Mouse (Mus musculus): ENCODE data around the gene Cdh7. TPM values are rescaled to one million over a fixed set of nuclear protein-coding genes. Genes with fewer than 3 reads are reported as not detected.

The Cdh7 gene
- total RNA-seq (2021) = 1 to 10 TPM; 5.9 to 6.9 TPM
- long read RNA-seq, experiment 1, partial matches to known transcripts = 0 of 2 reads
- long read RNA-seq, experiment 1, other reads (novel, unspliced or antisense) = 2 of 2 reads
- long read RNA-seq, experiment 2, partial matches to known transcripts = 0 of 2 reads
- long read RNA-seq, experiment 2, other reads (novel, unspliced or antisense) = 2 of 2 reads

- peak; percentile 14 to 19 for DNase-seq (ENCODE audit: low spot score in 2 of 2)
- H3K27ac ChIP-seq = peak within 1 kb of the TSS; percentile 75
Measured at GRCm38 (mm10) chr1:109982064-109982808, at the start of gene Cdh7. TSS of gene Cdh7 (plus strand) at chr1:109982431.

GRCm38 (mm10) chr1:109932674-109933073, 49.6 kb upstream of the Cdh7 start:
- Histone ChIP-seq H3K4me3 (no peak overlapping the region), H3K27ac (no peak overlapping the region)
- no peak for TF ChIP-seq CTCF (conservative IDR thresholded peaks at IDR 0.05)
- peak; percentile 48 to 65 for DNase-seq (ENCODE audit: low spot score in 2 of 2)

More at GRCm38 (mm10) chr1:109982064-109982808, at the start of gene Cdh7:
- TF ChIP-seq CTCF (conservative IDR thresholded peaks at IDR 0.05) = no peak
- H3K4me3 ChIP-seq = peak within 1 kb of the TSS; percentile 65

GRCm38 (mm10) chr1:109948571-109948970, 33.7 kb upstream of the Cdh7 start:
- no peak overlapping the region for H3K4me3 ChIP-seq
- TF ChIP-seq CTCF (conservative IDR thresholded peaks at IDR 0.05) = no peak
- no peak for DNase-seq (ENCODE audit: low spot score in 2 of 2)

GRCm38 (mm10) chr1:109971721-109972425, 10.4 kb upstream of the Cdh7 start:
- Histone ChIP-seq H3K4me3 (no peak overlapping the region), H3K27ac (no peak overlapping the region)
- no peak for TF ChIP-seq CTCF (conservative IDR thresholded peaks at IDR 0.05)
- DNase-seq (ENCODE audit: low spot score in 2 of 2) = no peak

More at GRCm38 (mm10) chr1:109948571-109948970, 33.7 kb upstream of the Cdh7 start:
- no peak overlapping the region for H3K27ac ChIP-seq

GRCm38 (mm10) chr1:109972426-109973015, 9.7 kb upstream of the Cdh7 start:
- no peak for TF ChIP-seq CTCF (conservative IDR thresholded peaks at IDR 0.05)
- no peak for DNase-seq (ENCODE audit: low spot score in 2 of 2)
- Histone ChIP-seq H3K27ac (no peak overlapping the region), H3K4me3 (no peak overlapping the region)

- Histone ChIP-seq H3K4me3 (peak overlapping the region; percentile 65), H3K27ac (peak overlapping the region; percentile 75)
- no peak for TF ChIP-seq CTCF (conservative IDR thresholded peaks at IDR 0.05)
- peak; percentile 12 to 34 for DNase-seq (ENCODE audit: low spot score in 2 of 2)
Measured at GRCm38 (mm10) chr1:109982809-109983536, 742 bp downstream of the Cdh7 start.

GRCm38 (mm10) chr1:109983537-109983912, 1.3 kb downstream of the Cdh7 start:
- H3K27ac ChIP-seq = no peak overlapping the region
- TF ChIP-seq CTCF (conservative IDR thresholded peaks at IDR 0.05) = no peak
- H3K4me3 ChIP-seq = peak overlapping the region; percentile 65
- no peak for DNase-seq (ENCODE audit: low spot score in 2 of 2)

GRCm38 (mm10) chr1:109984776-109985175, 2.5 kb downstream of the Cdh7 start:
- no peak overlapping the region for H3K27ac ChIP-seq
- no peak for DNase-seq (ENCODE audit: low spot score in 2 of 2)

GRCm38 (mm10) chr1:109985468-109985867, 3.2 kb downstream of the Cdh7 start:
- DNase-seq (ENCODE audit: low spot score in 2 of 2) = no peak
- no peak overlapping the region for H3K27ac ChIP-seq
- peak; percentile 70 for TF ChIP-seq CTCF (conservative IDR thresholded peaks at IDR 0.05)
- H3K4me3 ChIP-seq = no peak overlapping the region

More at GRCm38 (mm10) chr1:109984776-109985175, 2.5 kb downstream of the Cdh7 start:
- peak overlapping the region; percentile 8; the same call in 1 of the 2 replicates for H3K4me3 ChIP-seq
- TF ChIP-seq CTCF (conservative IDR thresholded peaks at IDR 0.05) = no peak

- TF ChIP-seq CTCF (conservative IDR thresholded peaks at IDR 0.05) = no peak
- no peak for DNase-seq (ENCODE audit: low spot score in 2 of 2)
- Histone ChIP-seq H3K27ac (no peak overlapping the region), H3K4me3 (no peak overlapping the region)
Measured at GRCm38 (mm10) chr1:109989541-109989940, 7.3 kb downstream of the Cdh7 start.

GRCm38 (mm10) chr1:109993906-109994305, 11.7 kb downstream of the Cdh7 start:
- TF ChIP-seq CTCF (conservative IDR thresholded peaks at IDR 0.05) = no peak
- H3K4me3 ChIP-seq = no peak overlapping the region
- H3K27ac ChIP-seq = no peak overlapping the region
- no peak for DNase-seq (ENCODE audit: low spot score in 2 of 2)

GRCm38 (mm10) chr1:110004451-110004850, 22.2 kb downstream of the Cdh7 start:
- Histone ChIP-seq H3K4me3 (no peak overlapping the region), H3K27ac (no peak overlapping the region)
- no peak for DNase-seq (ENCODE audit: low spot score in 2 of 2)
- TF ChIP-seq CTCF (conservative IDR thresholded peaks at IDR 0.05) = no peak

Measured in layer of hippocampus, adult 2 months (tissue).